Mouse (Mus musculus): ENCODE results near the gene Coq10a. TPM values are rescaled to one million over a fixed set of nuclear protein-coding genes. Genes with fewer than 3 reads are reported as not detected.

The Coq10a gene
- total and polyA plus RNA-seq, 3 experiments: 332 to 391 (median 356) TPM

- TF ChIP-seq EP300 (IDR thresholded peaks at IDR 0.05; ENCODE audit: insufficient read depth, low read depth, low read length) (no peak), CTCF (IDR thresholded peaks at IDR 0.05) (peak; percentile 63), POLR2A (IDR thresholded peaks at IDR 0.05; ENCODE audit: insufficient read depth, low read depth, low read length) (peak; percentile 7; the same call in 1 of the 2 replicates)
- no peaks in the 10 kb centered on the region for H3K27me3 ChIP-seq (ENCODE audit: control insufficient read depth, insufficient read depth, low read length)
- intact Hi-C loops (cut with DNase I): loop anchor here (2.0 to 5.0 kb wide), 2 partner anchors 39 to 82 kb away; partner anchors contain the start of genes Cs and Smarcc2
- peak within 1 kb of the TSS; percentile 97 for H3K27ac ChIP-seq
- H3K4me3 ChIP-seq: peak within 1 kb of the TSS; percentile 89
- 1% methylated on average over 54 of the region's 73 CpGs for WGBS
- DNase-seq: peak; percentile 94 to 96
- peak within 1 kb of the TSS; percentile 100 for H3K9ac ChIP-seq (ENCODE audit: low read depth, low read length)
- peaks cover 12% of the 10 kb centered on the region for H3K4me1 ChIP-seq (ENCODE audit: control insufficient read depth, insufficient read depth, low read length)
- H3K79me2 ChIP-seq (replicated peaks; ENCODE audit: control insufficient read depth, insufficient read depth, low read length): no peaks in the 10 kb centered on the region
- peaks cover 6% of the 10 kb centered on the region; the same call in 1 of the 2 replicates for H3K36me3 ChIP-seq (ENCODE audit: control insufficient read depth, insufficient read depth, low read length)
Measured at GRCm38 (mm10) chr10:128376455-128377211, 7.8 kb upstream of the Coq10a start, which contains the start of gene Ankrd52. Ankrd52 (plus strand) TSS chr10:128377115.

DNA sequence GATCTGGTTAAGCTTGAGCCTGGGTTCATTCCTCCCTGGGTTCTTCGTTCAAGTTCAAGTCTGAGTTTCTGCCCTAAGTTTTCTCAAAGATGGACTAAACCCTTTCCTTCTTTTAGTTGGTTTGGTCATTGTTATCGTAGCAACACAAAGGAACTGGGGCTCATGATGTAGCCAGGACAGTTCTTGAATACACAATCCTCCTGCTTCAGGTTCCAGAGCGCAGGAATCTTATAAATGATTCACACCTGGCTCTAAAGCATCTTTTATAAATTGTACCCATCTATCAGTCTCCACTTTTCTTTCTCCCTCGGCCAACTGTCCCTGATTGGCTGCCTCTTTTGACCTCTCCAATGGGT, 7.3 kb upstream of the Coq10a start:
- Histone ChIP-seq H3K27me3 (ENCODE audit: control insufficient read depth, insufficient read depth, low read length) (no peaks in the 10 kb centered on the region), H3K79me2 (replicated peaks; ENCODE audit: control insufficient read depth, insufficient read depth, low read length) (no peaks in the 10 kb centered on the region), H3K4me1 (ENCODE audit: control insufficient read depth, insufficient read depth, low read length) (peaks cover 12% of the 10 kb centered on the region), H3K4me3 (peak overlapping the region; percentile 74), H3K9ac (ENCODE audit: low read depth, low read length) (peak overlapping the region; percentile 100), H3K36me3 (ENCODE audit: control insufficient read depth, insufficient read depth, low read length) (peaks cover 6% of the 10 kb centered on the region; the same call in 1 of the 2 replicates), H3K27ac (peak overlapping the region; percentile 97)
- intact Hi-C loops (cut with DNase I): loop anchor here (2.0 to 5.0 kb wide), 2 partner anchors 39 to 83 kb away; partner anchors contain the start of genes Cs and Smarcc2
- TF ChIP-seq POLR2A (IDR thresholded peaks at IDR 0.05; ENCODE audit: insufficient read depth, low read depth, low read length) (no peak), EP300 (IDR thresholded peaks at IDR 0.05; ENCODE audit: insufficient read depth, low read depth, low read length) (no peak), CTCF (IDR thresholded peaks at IDR 0.05) (no peak)
- no peak for DNase-seq
- WGBS: 52% methylated on average over 4 of the region's 4 CpGs

- 75% methylated on average over 6 of the region's 6 CpGs for WGBS
- intact Hi-C loops (cut with DNase I): no loop called here
- H3K27me3 ChIP-seq (ENCODE audit: control insufficient read depth, insufficient read depth, low read length): no peaks in the 10 kb centered on the region
- H3K4me1 ChIP-seq (ENCODE audit: control insufficient read depth, insufficient read depth, low read length): peaks cover 16% of the 10 kb centered on the region
- no peak for DNase-seq
- no peaks in the 10 kb centered on the region for H3K79me2 ChIP-seq (replicated peaks; ENCODE audit: control insufficient read depth, insufficient read depth, low read length)
- H3K36me3 ChIP-seq (ENCODE audit: control insufficient read depth, insufficient read depth, low read length): peaks cover 4% of the 10 kb centered on the region; the same call in 1 of the 2 replicates
- no peak overlapping the region for H3K9ac ChIP-seq (ENCODE audit: low read depth, low read length)
- H3K27ac ChIP-seq: peak overlapping the region; percentile 89; the same call in 1 of the 2 replicates
- H3K4me3 ChIP-seq: no peak overlapping the region
- TF ChIP-seq CTCF (IDR thresholded peaks at IDR 0.05) (peak; percentile 41), POLR2A (IDR thresholded peaks at IDR 0.05; ENCODE audit: insufficient read depth, low read depth, low read length) (no peak)
Measured at GRCm38 (mm10) chr10:128374393-128374792, 5.6 kb upstream of the Coq10a start.

GRCm38 (mm10) chr10:128372989-128373748, 4.4 kb upstream of the Coq10a start:
- DNase-seq: peak in 1 of 2 experiments; percentile 75
- no peaks in the 10 kb centered on the region for H3K27me3 ChIP-seq (ENCODE audit: control insufficient read depth, insufficient read depth, low read length)
- TF ChIP-seq POLR2A (IDR thresholded peaks at IDR 0.05; ENCODE audit: insufficient read depth, low read depth, low read length) (peak; percentile 56), EP300 (IDR thresholded peaks at IDR 0.05; ENCODE audit: insufficient read depth, low read depth, low read length) (peak; percentile 78), CTCF (IDR thresholded peaks at IDR 0.05) (no peak)
- peak overlapping the region; percentile 89 for H3K27ac ChIP-seq
- H3K79me2 ChIP-seq (replicated peaks; ENCODE audit: control insufficient read depth, insufficient read depth, low read length): no peaks in the 10 kb centered on the region
- H3K9ac ChIP-seq (ENCODE audit: low read depth, low read length): no peak overlapping the region
- intact Hi-C loops (cut with DNase I): no loop called here
- H3K36me3 ChIP-seq (ENCODE audit: control insufficient read depth, insufficient read depth, low read length): no peaks in the 10 kb centered on the region
- WGBS: 36% methylated on average over 6 of the region's 6 CpGs
- peaks cover 11% of the 10 kb centered on the region for H3K4me1 ChIP-seq (ENCODE audit: control insufficient read depth, insufficient read depth, low read length)
- no peak overlapping the region for H3K4me3 ChIP-seq

DNA sequence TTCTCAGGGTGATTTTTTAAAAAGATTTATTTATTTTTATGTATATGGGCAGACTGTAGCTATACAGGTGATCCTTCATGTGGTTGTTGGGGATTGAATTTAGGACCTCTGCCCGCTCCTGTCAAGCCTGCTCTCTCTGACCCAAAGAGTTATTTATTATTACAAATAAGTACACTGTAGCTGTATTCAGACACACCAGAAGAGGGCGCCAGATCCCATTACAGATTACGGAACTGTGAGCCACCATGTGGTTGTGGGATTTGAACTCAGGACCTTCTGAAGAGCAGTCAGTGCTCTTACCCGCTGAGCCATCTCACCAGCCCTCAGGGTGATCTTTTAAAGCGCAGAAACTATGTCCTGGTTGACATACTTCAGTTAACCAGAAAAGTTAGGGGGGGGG, 3.3 kb upstream of the Coq10a start:
- no peak for DNase-seq
- Histone ChIP-seq H3K27me3 (ENCODE audit: control insufficient read depth, insufficient read depth, low read length) (no peaks in the 10 kb centered on the region), H3K36me3 (ENCODE audit: control insufficient read depth, insufficient read depth, low read length) (peaks cover 5% of the 10 kb centered on the region), H3K9ac (ENCODE audit: low read depth, low read length) (no peak overlapping the region), H3K4me3 (no peak overlapping the region), H3K27ac (peak overlapping the region; percentile 89), H3K4me1 (ENCODE audit: control insufficient read depth, insufficient read depth, low read length) (peaks cover 10% of the 10 kb centered on the region), H3K79me2 (replicated peaks; ENCODE audit: control insufficient read depth, insufficient read depth, low read length) (no peaks in the 10 kb centered on the region)
- WGBS: 81% methylated on average over 5 of the region's 5 CpGs
- intact Hi-C loops (cut with DNase I): no loop called here
- TF ChIP-seq POLR2A (IDR thresholded peaks at IDR 0.05; ENCODE audit: insufficient read depth, low read depth, low read length): no peak
- peak; percentile 40 for TF ChIP-seq CTCF (IDR thresholded peaks at IDR 0.05)
- no peak for TF ChIP-seq EP300 (IDR thresholded peaks at IDR 0.05; ENCODE audit: insufficient read depth, low read depth, low read length)

All from heart, adult 2 months (tissue).